Mouse (Mus musculus) urinary bladder, postnatal 14 days (tissue): ENCODE measurements around the gene Kdm2b.
A peak's percentile ranks its signal among the peaks of the same experiment; 100 is the strongest.

ENCODE experiments used
- DNase-seq: peaks from one replicate; pipeline ENCODE4 v3.0.0; 2021; ENCODE audit warnings: low spot score

Kdm2b gene

DNA sequence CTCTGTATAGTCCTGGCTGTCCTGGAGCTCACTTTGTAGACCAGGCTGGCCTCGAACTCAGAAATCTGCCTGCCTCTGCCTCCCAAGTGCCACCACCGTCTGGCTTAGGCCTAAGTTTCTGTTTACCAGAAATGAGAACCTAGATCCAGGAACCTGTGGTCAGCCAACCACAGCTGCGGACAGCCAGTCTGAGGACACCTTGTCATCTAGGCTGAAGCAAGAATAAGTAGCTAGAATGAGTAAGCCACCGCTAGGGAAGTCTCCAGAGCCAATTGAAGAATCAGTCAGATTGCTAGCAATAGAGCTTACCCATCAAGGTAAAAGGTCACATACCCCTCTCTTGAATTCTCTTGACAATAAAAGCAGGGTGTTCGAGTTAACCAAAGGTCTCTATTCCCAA is 145.8 kb downstream of the Kdm2b start:
- DNase-seq, result no peak

DNA sequence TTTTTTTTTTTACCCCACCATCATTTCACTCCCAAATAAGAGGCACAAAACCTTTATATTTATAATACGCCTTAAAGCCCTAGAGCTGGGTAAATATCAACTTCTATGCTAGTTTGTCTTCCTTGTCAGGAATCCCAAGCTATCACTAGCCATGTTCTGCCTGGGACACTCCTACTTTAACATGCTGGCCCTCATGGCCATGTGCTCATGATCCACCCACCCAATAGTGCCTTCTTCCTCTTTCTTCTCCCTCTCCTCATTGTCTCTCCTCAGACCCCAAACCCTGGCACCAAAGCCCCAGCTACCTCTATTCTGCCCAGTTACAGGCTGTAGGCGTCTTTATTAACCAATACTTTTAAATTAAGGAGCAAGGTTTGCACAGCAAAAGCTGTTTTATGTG is 148.5 kb downstream of the Kdm2b start:
- no peak for DNase-seq

DNA sequence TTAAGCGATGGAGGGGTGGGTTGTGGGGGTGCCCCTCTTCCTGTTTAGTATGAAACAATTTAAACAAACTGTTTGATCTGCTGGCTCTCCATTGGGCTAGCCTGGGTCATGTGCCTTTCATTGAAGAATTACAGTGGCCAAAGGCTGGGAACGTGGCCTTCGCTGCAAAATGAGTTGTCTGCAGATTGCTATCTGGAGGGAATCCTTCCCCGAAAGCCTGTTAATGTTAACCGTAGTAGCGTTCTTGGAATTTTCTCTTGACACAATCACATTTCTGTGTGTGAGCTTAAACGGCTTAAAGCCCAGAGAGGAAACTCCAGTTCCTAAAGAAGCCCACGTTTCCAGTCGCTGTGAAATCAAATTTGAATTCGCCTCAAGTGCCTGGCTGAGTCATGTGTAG is 156.6 kb downstream of the Kdm2b start:
- no peak for DNase-seq

DNA sequence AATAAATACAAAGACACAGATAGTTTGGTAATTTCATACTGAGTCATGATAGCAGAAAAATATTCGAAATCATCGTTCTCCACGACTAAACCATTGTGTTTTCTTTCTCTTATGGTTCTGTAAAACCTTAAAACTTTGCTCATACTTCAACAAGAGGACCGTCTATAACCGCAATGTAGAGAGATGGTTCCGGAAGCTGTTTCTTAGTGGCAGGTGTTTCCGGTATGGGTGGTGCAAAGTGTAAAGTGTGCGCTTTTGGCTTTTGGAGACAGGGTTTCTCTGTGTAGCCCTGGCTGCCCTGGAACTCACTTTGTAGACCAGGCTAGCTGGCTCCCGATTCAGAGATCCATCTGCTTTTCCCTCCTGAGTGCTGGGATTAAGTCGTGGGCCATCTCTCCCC is 157.1 kb downstream of the Kdm2b start:
- no peak for DNase-seq

DNA sequence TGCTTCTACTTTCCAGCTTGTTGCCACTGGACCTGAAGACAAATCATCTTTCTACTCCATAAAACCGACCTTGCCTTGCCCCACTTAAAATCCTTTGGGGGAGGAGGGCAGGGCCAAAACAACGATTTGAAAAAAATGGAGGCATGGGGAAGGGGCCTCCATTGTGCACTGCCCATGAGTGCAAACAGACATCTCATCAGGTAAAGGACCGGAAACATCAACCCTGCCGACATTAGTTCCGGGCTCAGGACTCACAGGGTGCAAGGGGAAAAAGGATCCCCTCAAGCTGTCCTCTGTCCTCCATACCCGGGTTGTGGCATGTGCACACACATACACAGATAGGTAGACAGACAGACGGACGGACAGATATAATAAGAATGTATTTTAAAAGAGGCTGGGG is 164.5 kb downstream of the Kdm2b start:
- no peak for DNase-seq

DNA sequence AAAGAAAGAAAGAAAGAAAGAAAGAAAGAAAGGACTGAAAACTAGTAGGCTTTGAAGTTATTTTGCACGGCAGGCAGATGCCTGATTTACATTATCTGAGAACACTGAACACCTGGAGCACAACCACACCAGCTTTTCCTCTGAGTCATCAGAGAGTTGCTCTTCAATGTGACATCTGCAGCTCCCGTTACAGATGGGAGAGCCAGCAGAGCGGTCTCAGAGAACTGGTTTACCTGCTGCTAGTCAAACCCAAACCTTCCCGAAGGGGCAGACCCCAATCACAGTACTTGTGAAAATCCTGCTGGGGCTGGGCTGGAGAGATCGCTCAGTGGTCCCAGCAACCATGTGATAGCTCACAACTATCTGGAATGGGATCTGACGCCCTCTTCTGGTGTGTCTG is 165.2 kb downstream of the Kdm2b start:
- no peak for DNase-seq

DNA sequence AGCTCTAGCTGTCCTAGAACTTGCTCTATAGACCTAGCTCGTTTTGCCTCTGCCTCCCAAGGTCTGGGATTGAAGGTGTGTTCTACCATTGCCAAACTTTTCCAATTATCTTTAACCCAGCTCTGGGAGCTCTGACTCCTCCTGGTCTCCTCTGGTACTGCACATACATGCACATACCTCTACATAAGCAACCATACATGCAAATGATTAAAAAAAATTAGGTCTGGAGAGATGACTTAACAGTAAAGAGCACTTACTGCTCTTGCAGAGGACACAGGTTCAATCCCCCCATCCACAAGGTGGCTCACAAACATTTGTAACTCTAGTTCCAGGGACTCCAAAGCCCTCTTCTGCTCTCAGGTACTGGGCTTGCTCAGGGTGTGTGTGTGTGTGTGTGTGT is 165.6 kb downstream of the Kdm2b start:
- DNase-seq, result no peak

DNA sequence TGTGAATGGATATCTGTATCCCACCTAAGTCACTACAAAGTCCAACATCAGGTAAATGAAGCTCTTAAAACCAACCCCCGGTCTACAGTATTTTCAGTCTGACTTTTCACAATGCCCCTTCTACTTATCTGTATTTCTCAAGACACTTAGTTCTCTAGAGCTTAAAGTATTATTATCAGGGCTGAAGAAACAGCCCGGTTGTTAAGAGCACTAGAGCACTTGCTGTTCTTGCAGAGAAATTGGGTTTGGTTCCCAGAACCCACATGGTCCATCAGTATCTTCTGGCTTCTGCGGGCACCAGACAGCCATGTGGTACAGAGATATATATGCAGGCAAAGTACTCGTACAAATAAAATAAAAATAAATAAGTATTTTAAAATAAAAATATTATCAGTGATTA is 167.2 kb downstream of the Kdm2b start:
- no peak for DNase-seq

DNA sequence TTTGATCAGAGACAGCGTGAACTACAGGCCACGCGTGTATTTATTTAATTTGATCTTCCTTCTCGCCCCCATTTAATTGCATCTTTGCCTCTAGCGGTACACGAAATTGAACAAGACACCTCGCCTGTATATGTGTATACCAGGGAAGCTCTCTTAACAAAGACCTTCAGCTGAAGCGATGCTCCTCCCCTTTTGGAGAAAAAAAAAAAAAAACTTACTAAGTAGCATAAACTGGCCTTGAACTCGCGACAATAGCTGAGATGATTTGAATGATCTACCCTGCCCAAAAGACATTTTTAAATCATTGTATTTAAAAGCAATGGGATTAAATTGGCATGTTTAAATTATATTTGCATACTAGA is 168.1 kb downstream of the Kdm2b start:
- DNase-seq, result no peak

DNA sequence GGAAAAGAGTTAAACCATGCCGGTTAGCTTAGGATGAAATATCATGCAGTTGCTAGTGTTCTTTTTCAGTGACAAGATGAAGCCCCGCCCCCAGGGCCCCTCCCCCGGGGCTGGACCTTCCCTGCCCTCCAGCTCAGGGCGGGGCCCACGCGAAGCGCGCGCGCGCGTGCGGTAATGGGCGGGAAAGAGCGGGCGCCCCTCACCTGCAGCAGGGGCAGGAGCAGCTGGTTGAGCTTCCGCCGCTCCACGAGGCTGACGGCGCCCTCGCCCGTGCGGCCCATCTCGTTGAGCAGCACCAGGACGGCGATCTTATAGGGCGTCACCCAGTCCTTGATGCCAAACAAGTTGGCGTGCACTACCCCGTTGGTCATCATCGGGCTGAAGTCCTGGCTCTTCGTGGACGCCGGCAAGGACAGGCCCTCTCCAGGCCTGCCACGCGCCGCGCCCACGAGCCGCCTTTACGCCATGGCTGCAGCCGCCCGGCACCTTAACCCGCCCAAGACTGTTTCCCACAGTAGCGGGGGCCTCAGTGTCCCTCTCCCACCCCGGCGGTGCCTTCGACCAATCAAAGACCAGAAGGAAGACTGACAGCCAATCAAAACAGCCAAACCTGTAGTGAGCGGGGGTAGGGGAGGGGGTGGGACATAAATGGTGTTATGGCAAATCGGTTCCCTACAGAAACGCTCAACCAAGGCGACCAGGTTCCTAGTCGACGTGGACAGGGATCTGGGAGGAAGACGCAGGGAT is 168.7 kb downstream of the Kdm2b start, which contains the start of gene Anapc5:
Gene Anapc5, minus strand, starts transcription at position 563 of the 747 bp plus-strand sequence.
- peak; percentile 92 for DNase-seq
